Mouse (Mus musculus) ES-E14 (cell line): ENCODE results near the gene Trrap. TPM values are rescaled to one million over a fixed set of nuclear protein-coding genes. Genes with fewer than 3 reads are reported as not detected.

ENCODE experiments used
- DNase-seq: peaks from one replicate; pipeline ENCODE4 v3.0.0-alpha.2; 2013; ENCODE audit warnings: low read depth, low spot score
- H3K27ac ChIP-seq: 2 replicates; pipeline ENCODE4 v1.5.1; 2012; ENCODE audit warnings: low read depth, mild to moderate bottlenecking, low read length, moderate library complexity, mixed read lengths; ENCODE audit not compliant: poor library complexity, insufficient read depth, severe bottlenecking
- H3K36me3 ChIP-seq: 2 replicates; pipeline ENCODE4 v1.6.1; 2012; ENCODE audit warnings: mild to moderate bottlenecking, low read length, moderate library complexity, mixed read lengths; ENCODE audit not compliant: control insufficient read depth, poor library complexity, insufficient read depth, severe bottlenecking
- H3K4me1 ChIP-seq, 2 experiments: fragments of 150-350 bp in 1 of 2; sonication (generic) in 1 of 2; 2 replicates each; pipeline ENCODE4 v1.6.1; 2012; ENCODE audit warnings: low read length in 2 of 2, mild to moderate bottlenecking in 1 of 2, mixed read lengths in 1 of 2; ENCODE audit not compliant: control insufficient read depth in 2 of 2, insufficient read depth in 2 of 2, poor library complexity in 1 of 2
- H3K4me3 ChIP-seq, 2 experiments: fragments of 150-350 bp in 1 of 2; sonication (generic) in 1 of 2; 2 replicates each; pipeline ENCODE4 v1.5.1; 2012; ENCODE audit warnings: low read length in 2 of 2, low read depth in 1 of 2, mild to moderate bottlenecking in 1 of 2, mixed read lengths in 1 of 2; ENCODE audit not compliant: insufficient read depth in 1 of 2, poor library complexity in 1 of 2, severe bottlenecking in 1 of 2
- H3K9ac ChIP-seq: 2 replicates; pipeline ENCODE4 v1.6.1; 2012; ENCODE audit warnings: low read depth, mild to moderate bottlenecking, low read length, mixed read lengths; ENCODE audit not compliant: poor library complexity, insufficient read depth, severe bottlenecking
- H3K9me3 ChIP-seq: fragments of 150-350 bp; sonication (generic); 2 replicates; pipeline ENCODE4 v1.6.1; 2012; ENCODE audit warnings: low read depth, mild to moderate bottlenecking, low read length; ENCODE audit not compliant: control insufficient read depth, insufficient read depth
- CHD2 ChIP-seq: IDR thresholded peaks from 2 replicates; pipeline ENCODE4 v1.6.1; 2014; ENCODE audit warnings: mild to moderate bottlenecking, low read depth, low read length, inconsistent platforms
- HCFC1 ChIP-seq: IDR thresholded peaks from 2 replicates; pipeline ENCODE4 v1.6.1; 2012; ENCODE audit warnings: low read length, inconsistent platforms, borderline replicate concordance; ENCODE audit not compliant: insufficient read depth
- MAFK ChIP-seq: IDR thresholded peaks from 2 replicates; pipeline ENCODE4 v1.6.1; 2014; ENCODE audit warnings: mild to moderate bottlenecking, low read depth, low read length, inconsistent platforms; ENCODE audit not compliant: insufficient read depth
- ZC3H11A ChIP-seq: IDR thresholded peaks from 2 replicates; pipeline ENCODE4 v1.6.1; 2012; ENCODE audit warnings: low read depth, mild to moderate bottlenecking, inconsistent platforms, low read length, borderline replicate concordance
- ZNF384 ChIP-seq: IDR thresholded peaks from 2 replicates; pipeline ENCODE4 v1.6.1; 2012; ENCODE audit warnings: low read depth, low read length, inconsistent platforms
- in situ Hi-C, 2 experiments: fragments of 600-800 bp; cut with MboI; formaldehyde crosslinking; loops; one replicate each; pipeline ENCODE4 v1.15.1; 2025; ENCODE audit warnings: low sequenced_read_pairs in 2 of 2, inconsistent platforms in 1 of 2; ENCODE audit not compliant: unreplicated experiment in 2 of 2
- total RNA-seq: library from RNA; depleted of rRNA; stranded (reverse); fragments of 300-350 nt; gene quantifications from 2 replicates; pipeline ENCODE4 v1.2.3, GENCODE M21; 2012

The Trrap gene
- total RNA-seq, 1 experiment = 105 TPM

GRCm38 (mm10) chr5:144793374-144793773 is 25.8 kb downstream of the Trrap start:
- peaks cover 79% of the 10 kb centered on the region for H3K36me3 ChIP-seq
- no peaks in the 10 kb centered on the region for H3K9me3 ChIP-seq
- peaks cover 0 to 3% of the 10 kb centered on the region in 2 experiments; a peak in 2 of 4 replicates for H3K4me1 ChIP-seq
- H3K4me3 ChIP-seq = no peak overlapping the region
- no peak overlapping the region for H3K9ac ChIP-seq
- DNase-seq = no peak
- H3K27ac ChIP-seq = no peak overlapping the region
- in situ Hi-C loops = no loop called here
- TF ChIP-seq CHD2 = no peak
- TF ChIP-seq MAFK = no peak
- TF ChIP-seq HCFC1 = no peak
- TF ChIP-seq ZNF384 = no peak
- TF ChIP-seq ZC3H11A = no peak

GRCm38 (mm10) chr5:144794687-144795086 is 27.2 kb downstream of the Trrap start:
- in situ Hi-C loops = no loop called here
- Histone ChIP-seq H3K4me1 (peaks cover 0 to 3% of the 10 kb centered on the region in 2 experiments; a peak in 2 of 4 replicates), H3K9me3 (no peaks in the 10 kb centered on the region), H3K36me3 (peaks cover 73% of the 10 kb centered on the region), H3K9ac (no peak overlapping the region), H3K27ac (no peak overlapping the region), H3K4me3 (no peak overlapping the region)
- DNase-seq = peak; percentile 35
- no peak for TF ChIP-seq MAFK
- no peak for TF ChIP-seq HCFC1
- no peak for TF ChIP-seq CHD2
- no peak for TF ChIP-seq ZC3H11A
- no peak for TF ChIP-seq ZNF384

GRCm38 (mm10) chr5:144797116-144797515 is 29.6 kb downstream of the Trrap start:
- no peak overlapping the region for H3K9ac ChIP-seq
- H3K36me3 ChIP-seq = peaks cover 75% of the 10 kb centered on the region
- H3K27ac ChIP-seq = no peak overlapping the region
- no peaks in the 10 kb centered on the region for H3K9me3 ChIP-seq
- in situ Hi-C loops = no loop called here
- peaks cover 0 to 3% of the 10 kb centered on the region in 2 experiments; a peak in 2 of 4 replicates for H3K4me1 ChIP-seq
- no peak for DNase-seq
- TF ChIP-seq MAFK = no peak
- H3K4me3 ChIP-seq = no peak overlapping the region

GRCm38 (mm10) chr5:144803066-144803465 is 35.5 kb downstream of the Trrap start:
- Histone ChIP-seq H3K9ac (no peak overlapping the region), H3K36me3 (peaks cover 73% of the 10 kb centered on the region), H3K4me3 (no peak overlapping the region), H3K27ac (no peak overlapping the region), H3K4me1 (no peaks in the 10 kb centered on the region), H3K9me3 (no peaks in the 10 kb centered on the region)
- TF ChIP-seq ZNF384 = no peak
- TF ChIP-seq MAFK = no peak
- no peak for TF ChIP-seq ZC3H11A
- TF ChIP-seq CHD2 = no peak
- no peak for TF ChIP-seq HCFC1
- no peak for DNase-seq
- in situ Hi-C loops = no loop called here

GRCm38 (mm10) chr5:144804181-144804580 is 36.6 kb downstream of the Trrap start:
- H3K9ac ChIP-seq = no peak overlapping the region
- H3K27ac ChIP-seq = no peak overlapping the region
- DNase-seq = no peak
- in situ Hi-C loops = no loop called here
- H3K4me3 ChIP-seq = no peak overlapping the region
- H3K4me1 ChIP-seq = no peaks in the 10 kb centered on the region; a peak in 1 of 4 replicates
- H3K9me3 ChIP-seq = no peaks in the 10 kb centered on the region
- H3K36me3 ChIP-seq = peaks cover 73% of the 10 kb centered on the region
- no peak for TF ChIP-seq MAFK
- no peak for TF ChIP-seq ZC3H11A
- no peak for TF ChIP-seq ZNF384
- no peak for TF ChIP-seq HCFC1
- no peak for TF ChIP-seq CHD2
